Mouse (Mus musculus) liver, embryonic 13.5 days (tissue): ENCODE results near the gene Ran. TPM values are rescaled to one million over a fixed set of nuclear protein-coding genes. Genes with fewer than 3 reads are reported as not detected.

Experiments used
- ATAC-seq: fragments of 200-750 bp; cut with Nextera tagmentation; 2 replicates; pipeline ENCODE4 v1.8.0; 2017; ENCODE audit warnings: low read depth, mild to moderate bottlenecking, moderate number of reproducible peaks, moderate library complexity
- DNase-seq: peaks from one replicate; pipeline ENCODE4 v3.0.0; 2022
- H3K27ac ChIP-seq: fragments of 300-500 bp; sonication (generic); 2 replicates; pipeline ENCODE4 v1.5.1; 2015; ENCODE audit warnings: moderate library complexity, mild to moderate bottlenecking, inconsistent platforms
- H3K27me3 ChIP-seq: fragments of 300-500 bp; sonication (generic); 2 replicates; pipeline ENCODE4 v1.6.1; 2015; ENCODE audit warnings: mild to moderate bottlenecking, inconsistent platforms
- H3K36me3 ChIP-seq: fragments of 300-500 bp; sonication (generic); 2 replicates; pipeline ENCODE4 v1.6.1; 2015; ENCODE audit warnings: mild to moderate bottlenecking, inconsistent platforms
- H3K4me1 ChIP-seq: fragments of 300-500 bp; sonication (generic); replicated peaks from 2 replicates; pipeline ENCODE4 v1.6.1; 2015; ENCODE audit warnings: inconsistent platforms
- H3K4me2 ChIP-seq: fragments of 300-500 bp; sonication (generic); 2 replicates; pipeline ENCODE4 v1.6.1; 2015; ENCODE audit warnings: inconsistent platforms, mild to moderate bottlenecking, moderate library complexity
- H3K4me3 ChIP-seq: fragments of 300-500 bp; sonication (generic); replicated peaks from 2 replicates; pipeline ENCODE4 v1.5.1; 2015; ENCODE audit warnings: mild to moderate bottlenecking, inconsistent platforms
- H3K9ac ChIP-seq: fragments of 300-500 bp; sonication (generic); 2 replicates; pipeline ENCODE4 v1.6.1; 2015; ENCODE audit warnings: mild to moderate bottlenecking, inconsistent platforms
- H3K9me3 ChIP-seq: fragments of 300-500 bp; sonication (generic); replicated peaks from 2 replicates; pipeline ENCODE4 v1.6.1; 2016; ENCODE audit warnings: inconsistent platforms
- WGBS: fragments of 180-500 bp; shearing (Covaris S2); methylation state at CpG from one replicate; pipeline ENCODE4 v1.1.7; 2015; ENCODE audit not compliant: insufficient replicate concordance; 5-methylcytosine and 5-hydroxymethylcytosine counted together
- polyA plus RNA-seq: library from polyadenylated mRNA; unstranded; fragments of >200 nt; fragmentation: Nextera tagmentation; extraction: Ambion mirVana; gene quantifications from 2 replicates; pipeline ENCODE4 v1.2.1, GENCODE M21; 2015

The Ran gene
- polyA plus RNA-seq, 1 experiment from 2014 or later: 634 TPM

DNA sequence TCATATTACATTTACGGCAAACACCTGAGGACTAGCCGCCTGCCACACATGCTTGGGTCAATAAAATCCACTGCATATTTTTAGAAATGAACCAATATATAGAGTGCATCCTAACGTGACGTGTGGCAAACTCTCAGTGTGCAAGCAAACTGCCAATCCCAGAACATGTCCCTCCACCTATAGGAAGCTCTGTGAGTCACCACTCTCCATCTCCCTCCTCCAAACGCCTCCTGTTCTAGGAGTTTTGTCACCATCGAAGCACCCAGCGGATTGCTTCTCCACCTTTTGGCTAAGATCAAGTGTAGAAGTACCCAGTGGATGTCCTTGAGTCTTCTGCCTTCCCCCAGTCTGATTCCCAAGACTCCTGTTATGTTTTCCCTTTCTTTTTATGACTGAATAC is 17.9 kb downstream of the Ran start:
- 64% methylated on average over 7 of the region's 7 CpGs for WGBS
- DNase-seq (no peak), ATAC-seq (no peak)
- Histone ChIP-seq H3K36me3 (no peaks in the 10 kb centered on the region), H3K4me1 (no peaks in the 10 kb centered on the region), H3K27me3 (no peaks in the 10 kb centered on the region), H3K9ac (no peak overlapping the region), H3K9me3 (no peaks in the 10 kb centered on the region), H3K4me2 (no peak overlapping the region), H3K4me3 (no peak overlapping the region), H3K27ac (no peak overlapping the region)

DNA sequence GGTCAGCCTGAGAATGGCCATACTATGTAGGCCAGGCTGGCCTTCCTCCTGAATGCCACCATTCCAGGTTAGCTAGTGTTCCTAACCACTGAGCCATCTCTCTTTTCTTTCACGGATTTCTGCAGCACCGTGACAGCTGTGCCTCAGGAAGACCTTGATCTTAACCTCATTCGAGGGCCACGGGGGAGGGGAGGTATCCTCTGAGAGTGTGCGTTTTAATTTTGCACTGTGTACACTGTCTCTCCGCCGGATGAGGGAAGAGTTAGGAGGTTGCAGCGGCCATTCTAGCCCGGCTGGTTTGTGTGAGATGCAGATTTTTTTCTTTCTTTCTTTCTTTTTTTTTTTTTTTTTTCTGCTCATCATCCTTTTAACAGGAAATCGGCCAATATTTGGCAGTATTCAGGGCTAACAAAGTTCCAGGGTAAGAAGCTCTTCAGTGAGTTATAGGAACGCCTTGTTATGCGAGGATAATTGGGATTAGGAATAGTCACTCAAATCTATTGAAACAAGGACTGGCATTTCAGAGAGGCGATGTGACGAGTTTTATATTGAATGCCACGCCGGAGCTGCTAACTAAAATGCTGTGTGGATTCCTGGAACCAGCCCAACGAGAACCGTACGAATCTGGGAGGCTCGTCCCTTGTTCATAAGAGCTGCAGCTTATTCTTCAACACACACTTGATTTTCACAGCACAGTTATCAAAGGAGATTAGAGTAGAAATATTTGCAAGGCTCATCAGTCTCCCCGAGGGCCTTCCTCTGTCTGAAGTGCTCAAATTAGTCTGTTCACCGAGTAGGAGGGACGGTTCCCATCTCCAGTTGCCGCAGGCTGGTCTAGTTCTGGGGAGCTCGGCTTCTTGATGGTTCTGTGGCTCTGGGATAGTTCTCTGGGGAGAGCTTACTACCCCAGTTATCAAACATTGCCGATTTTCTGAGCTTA is 26.0 kb downstream of the Ran start:
- 65% methylated on average over 26 of the region's 26 CpGs for WGBS
- H3K4me3 ChIP-seq: no peak overlapping the region
- DNase-seq (no peak), ATAC-seq (no peak)
- H3K27ac ChIP-seq: no peak overlapping the region
- H3K27me3 ChIP-seq: no peaks in the 10 kb centered on the region
- no peak overlapping the region for H3K4me2 ChIP-seq
- H3K4me1 ChIP-seq: no peaks in the 10 kb centered on the region
- H3K9ac ChIP-seq: no peak overlapping the region
- no peaks in the 10 kb centered on the region for H3K36me3 ChIP-seq
- H3K9me3 ChIP-seq: no peaks in the 10 kb centered on the region

DNA sequence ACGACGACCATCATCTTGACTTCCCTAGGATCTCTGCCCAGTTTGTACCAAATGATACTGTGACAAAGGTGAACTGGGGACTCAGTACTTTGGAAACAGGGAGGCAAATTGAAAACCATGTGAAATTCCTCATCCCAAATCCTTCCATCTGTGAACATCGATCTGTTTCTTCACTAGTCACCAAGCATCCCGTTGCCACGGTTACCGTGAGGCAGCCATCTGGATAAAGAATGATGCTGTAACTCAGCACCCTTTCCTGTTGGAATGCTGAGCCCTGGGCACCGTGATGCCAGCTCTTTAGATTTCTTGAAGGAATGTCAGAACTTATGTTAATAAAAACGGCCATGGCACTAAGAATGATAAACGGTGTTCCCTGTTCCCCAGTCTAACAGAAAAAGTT is 29.5 kb downstream of the Ran start:
- Histone ChIP-seq H3K4me3 (no peak overlapping the region), H3K27ac (no peak overlapping the region), H3K4me1 (no peaks in the 10 kb centered on the region), H3K36me3 (no peaks in the 10 kb centered on the region), H3K4me2 (no peak overlapping the region), H3K9ac (no peak overlapping the region), H3K9me3 (no peaks in the 10 kb centered on the region), H3K27me3 (peaks cover 6% of the 10 kb centered on the region; the same call in 1 of the 2 replicates)
- 71% methylated on average over 9 of the region's 9 CpGs for WGBS
- no peak for DNase-seq
- ATAC-seq: no peak

DNA sequence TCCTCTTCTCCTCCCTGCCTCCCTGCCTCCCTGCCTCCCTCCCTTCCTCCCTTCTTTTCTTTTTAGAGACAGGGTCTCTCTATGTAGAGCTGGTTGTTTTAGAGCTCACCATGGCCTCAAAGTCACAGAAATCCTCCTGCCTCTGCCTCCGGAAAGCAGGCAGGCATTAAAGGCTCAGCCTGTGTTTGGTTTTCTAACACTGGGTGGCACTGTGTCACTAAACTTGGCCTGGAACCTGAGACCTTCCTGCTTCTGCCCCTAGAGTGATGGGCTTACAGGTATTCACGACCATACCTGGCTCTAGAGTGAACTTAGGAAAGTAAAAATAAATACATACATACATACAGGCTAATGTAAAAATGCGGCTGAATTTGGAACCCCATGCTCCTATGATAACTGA is 32.0 kb downstream of the Ran start:
- no peak overlapping the region for H3K4me2 ChIP-seq
- no peak for DNase-seq
- no peaks in the 10 kb centered on the region for H3K36me3 ChIP-seq
- H3K9ac ChIP-seq: no peak overlapping the region
- 60% methylated on average over 3 of the region's 3 CpGs for WGBS
- H3K27me3 ChIP-seq: peaks cover 6% of the 10 kb centered on the region; the same call in 1 of the 2 replicates
- H3K4me3 ChIP-seq: no peak overlapping the region
- H3K9me3 ChIP-seq: no peaks in the 10 kb centered on the region
- H3K4me1 ChIP-seq: no peaks in the 10 kb centered on the region
- no peak for ATAC-seq
- no peak overlapping the region for H3K27ac ChIP-seq

DNA sequence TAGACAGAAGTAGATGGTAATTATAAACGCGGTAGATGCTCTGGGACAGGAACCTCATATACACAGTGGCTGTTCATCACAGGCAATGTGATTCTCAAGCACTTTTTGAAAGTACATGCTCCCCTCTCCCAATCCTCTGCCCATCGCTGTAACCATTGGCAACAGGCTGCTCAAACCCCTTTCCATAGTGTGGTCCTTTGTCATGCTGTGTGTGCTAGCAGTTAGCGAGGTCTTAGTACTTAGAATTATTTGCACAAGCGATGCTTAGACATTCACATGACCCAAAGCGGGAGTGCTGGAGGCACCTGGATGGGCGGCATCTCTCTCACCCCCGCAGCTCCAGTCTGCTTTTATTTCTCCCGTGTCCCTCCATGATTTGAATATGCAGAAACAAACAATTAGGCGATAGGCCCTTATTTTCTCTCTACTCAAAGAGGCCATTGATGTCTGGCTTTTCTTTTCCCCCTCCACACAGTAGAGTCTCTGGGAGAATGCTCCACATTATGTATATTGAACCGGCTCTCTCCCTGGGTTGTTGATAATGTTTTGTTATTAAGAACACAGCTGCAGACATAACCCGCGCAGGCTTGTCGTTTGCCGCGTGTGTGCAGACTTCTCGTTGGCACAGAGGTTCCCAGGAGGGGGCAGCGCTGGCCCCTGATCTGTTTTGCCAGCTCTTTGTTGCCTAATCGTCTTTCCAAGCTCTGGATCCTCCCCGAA is 32.9 kb downstream of the Ran start:
- 43% methylated on average over 20 of the region's 20 CpGs for WGBS
- DNase-seq (no peak), ATAC-seq (no peak)
- H3K4me1 ChIP-seq: no peaks in the 10 kb centered on the region
- no peaks in the 10 kb centered on the region for H3K36me3 ChIP-seq
- H3K27ac ChIP-seq: no peak overlapping the region
- H3K9ac ChIP-seq: no peak overlapping the region
- peaks cover 8% of the 10 kb centered on the region; the same call in 1 of the 2 replicates for H3K27me3 ChIP-seq
- no peak overlapping the region for H3K4me3 ChIP-seq
- no peak overlapping the region for H3K4me2 ChIP-seq
- no peaks in the 10 kb centered on the region for H3K9me3 ChIP-seq

DNA sequence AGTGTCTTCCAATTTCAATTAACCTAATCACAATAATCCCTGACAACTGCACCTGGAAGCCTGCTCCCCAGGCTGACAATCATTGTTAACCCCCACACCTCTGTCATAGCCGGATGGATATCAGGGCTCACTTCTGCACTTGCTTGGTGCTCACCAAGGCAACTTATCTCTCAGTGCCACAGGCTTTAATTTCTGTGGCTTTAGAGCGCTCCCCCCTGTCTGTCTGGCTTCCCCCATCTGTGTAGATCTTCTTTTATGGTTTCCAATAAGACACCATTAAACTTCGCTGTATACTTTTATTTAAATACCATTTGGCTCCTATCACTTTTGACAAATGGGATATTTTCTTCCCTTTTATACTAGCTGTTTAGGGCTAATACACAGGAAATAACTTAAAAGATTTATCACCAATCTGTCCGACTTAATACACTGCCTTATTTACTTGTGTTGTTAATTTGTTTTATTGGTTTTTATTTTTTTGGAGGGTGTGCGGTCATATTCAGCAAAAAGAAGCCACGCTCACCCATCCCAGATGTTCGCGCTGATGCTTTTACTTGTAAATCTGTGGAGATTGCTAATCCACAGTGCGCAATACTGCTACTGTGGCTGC is 34.9 kb downstream of the Ran start:
- no peak for DNase-seq
- 69% methylated on average over 9 of the region's 9 CpGs for WGBS
- ATAC-seq: no peak

DNA sequence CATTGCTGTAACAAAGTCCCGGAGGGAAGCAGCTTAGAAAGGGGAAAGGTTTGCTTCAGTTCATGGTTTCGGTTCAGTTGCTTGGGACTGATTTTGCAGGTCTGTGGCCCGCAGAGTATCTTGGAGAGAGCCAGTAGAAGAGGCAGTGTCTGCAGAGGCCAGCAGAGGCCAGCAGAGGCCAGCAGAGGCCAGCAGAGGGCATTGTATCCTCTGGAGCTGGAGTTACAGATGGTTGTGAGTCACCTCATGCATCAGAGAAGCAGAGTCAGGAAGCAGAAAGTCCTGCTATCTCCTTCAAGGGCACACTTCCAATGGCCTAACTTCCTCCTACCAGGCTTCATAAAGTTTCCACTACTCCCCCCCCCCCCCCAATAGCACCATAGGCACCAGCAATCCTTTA is 39.2 kb downstream of the Ran start:
- Histone ChIP-seq H3K36me3 (no peaks in the 10 kb centered on the region), H3K9ac (no peak overlapping the region), H3K4me3 (no peak overlapping the region), H3K4me2 (no peak overlapping the region), H3K27me3 (peaks cover 21% of the 10 kb centered on the region), H3K4me1 (no peaks in the 10 kb centered on the region), H3K9me3 (no peaks in the 10 kb centered on the region), H3K27ac (no peak overlapping the region)
- WGBS: 65% methylated on average over 3 of the region's 3 CpGs
- ATAC-seq (no peak), DNase-seq (no peak)

More for the DNA sequence above, 34.9 kb downstream of the Ran start:
- no peaks in the 10 kb centered on the region for H3K4me1 ChIP-seq
- no peak overlapping the region for H3K9ac ChIP-seq
- no peak overlapping the region for H3K4me2 ChIP-seq
- H3K27me3 ChIP-seq: peaks cover 8% of the 10 kb centered on the region; the same call in 1 of the 2 replicates
- no peaks in the 10 kb centered on the region for H3K9me3 ChIP-seq
- no peak overlapping the region for H3K27ac ChIP-seq
- no peak overlapping the region for H3K4me3 ChIP-seq
- H3K36me3 ChIP-seq: no peaks in the 10 kb centered on the region

DNA sequence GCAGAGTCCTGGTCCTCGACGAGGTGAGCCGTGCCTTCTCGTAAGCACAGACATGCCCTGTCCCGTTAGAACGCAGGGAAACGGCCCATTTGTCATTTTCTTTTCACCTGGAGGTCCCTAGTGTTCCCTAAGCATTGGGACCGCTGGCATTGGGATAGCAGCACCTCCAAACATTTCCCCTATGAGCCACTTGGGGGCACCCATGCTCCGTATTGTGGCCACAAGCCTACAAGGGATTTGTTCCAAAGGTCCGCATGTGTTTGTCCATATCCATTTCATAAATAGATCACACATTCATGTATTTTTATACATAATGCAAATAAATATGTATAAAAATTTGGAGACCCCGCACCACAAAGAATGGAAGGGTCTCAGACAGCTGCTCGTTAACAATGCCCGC is 41.7 kb downstream of the Ran start:
- no peak for ATAC-seq

DNA sequence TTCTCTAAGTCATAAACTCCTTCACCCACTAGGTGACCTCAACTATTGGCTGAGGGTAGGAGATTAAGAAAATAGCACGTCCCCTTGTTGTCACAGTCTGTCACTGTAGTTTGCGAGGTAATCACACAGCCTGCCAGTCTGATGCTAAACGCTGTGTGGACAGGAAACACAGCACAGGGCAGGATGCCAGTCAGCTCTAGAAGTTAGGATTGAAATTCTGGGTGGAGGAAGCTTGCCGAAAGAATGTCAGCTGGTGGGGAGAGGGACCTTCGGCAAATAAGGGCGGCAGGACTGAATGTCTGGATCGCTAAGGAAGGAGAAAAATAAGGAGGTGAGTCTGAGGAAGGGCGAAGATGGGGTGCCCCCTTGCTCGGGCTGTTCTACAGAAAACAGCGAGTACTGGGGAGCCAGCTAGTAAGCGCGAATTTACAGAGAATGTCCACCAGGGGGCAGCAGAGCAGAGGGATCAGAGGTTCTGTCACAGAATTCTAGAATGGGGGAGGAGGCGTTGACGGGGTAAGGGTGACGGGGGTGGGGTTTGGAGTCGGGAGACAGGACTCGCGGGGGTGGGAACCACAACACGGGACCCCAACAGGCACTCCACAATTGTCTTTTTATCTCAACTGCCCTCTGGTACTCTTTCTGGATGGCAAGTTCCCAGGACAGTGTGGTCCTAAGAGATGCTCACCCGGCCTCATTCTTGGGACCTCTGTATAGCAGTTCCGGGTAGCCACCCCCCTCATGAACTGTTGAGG is 43.3 kb downstream of the Ran start:
- Histone ChIP-seq H3K27me3 (peaks cover 19% of the 10 kb centered on the region), H3K9ac (no peak overlapping the region), H3K9me3 (no peaks in the 10 kb centered on the region), H3K4me2 (no peak overlapping the region), H3K36me3 (no peaks in the 10 kb centered on the region), H3K4me1 (no peaks in the 10 kb centered on the region), H3K4me3 (no peak overlapping the region), H3K27ac (no peak overlapping the region)
- peak; percentile 44 for DNase-seq
- no peak for ATAC-seq
- WGBS: 9% methylated on average over 21 of the region's 21 CpGs

More for the DNA sequence above, 41.7 kb downstream of the Ran start:
- no peaks in the 10 kb centered on the region for H3K36me3 ChIP-seq
- H3K27me3 ChIP-seq: peaks cover 21% of the 10 kb centered on the region
- no peak overlapping the region for H3K27ac ChIP-seq
- 23% methylated on average over 13 of the region's 13 CpGs for WGBS
- H3K4me3 ChIP-seq: no peak overlapping the region
- no peak for DNase-seq
- H3K4me1 ChIP-seq: no peaks in the 10 kb centered on the region
- H3K9me3 ChIP-seq: no peaks in the 10 kb centered on the region
- no peak overlapping the region for H3K4me2 ChIP-seq
- H3K9ac ChIP-seq: no peak overlapping the region

DNA sequence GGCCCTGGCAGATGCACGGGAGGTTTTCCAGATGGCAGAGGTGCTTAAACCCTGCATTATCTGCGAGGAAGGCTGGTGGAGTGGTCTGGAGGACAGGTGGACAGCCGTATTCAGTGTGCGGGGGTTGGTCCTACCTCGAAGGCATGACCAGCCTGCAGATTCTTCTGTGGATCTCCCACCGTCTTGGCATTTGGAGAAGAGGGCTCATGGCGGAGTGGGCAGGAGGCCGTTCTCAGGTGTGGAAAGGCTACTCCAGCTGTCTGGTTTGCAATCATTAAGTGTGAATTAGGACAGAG is 43.9 kb downstream of the Ran start:
- no peak overlapping the region for H3K9ac ChIP-seq
- no peaks in the 10 kb centered on the region for H3K4me1 ChIP-seq
- WGBS: 43% methylated on average over 8 of the region's 8 CpGs
- H3K36me3 ChIP-seq: no peaks in the 10 kb centered on the region
- no peak overlapping the region for H3K27ac ChIP-seq
- no peak for DNase-seq
- H3K9me3 ChIP-seq: no peaks in the 10 kb centered on the region
- H3K4me3 ChIP-seq: no peak overlapping the region
- no peak for ATAC-seq
- no peak overlapping the region for H3K4me2 ChIP-seq
- H3K27me3 ChIP-seq: peaks cover 19% of the 10 kb centered on the region

DNA sequence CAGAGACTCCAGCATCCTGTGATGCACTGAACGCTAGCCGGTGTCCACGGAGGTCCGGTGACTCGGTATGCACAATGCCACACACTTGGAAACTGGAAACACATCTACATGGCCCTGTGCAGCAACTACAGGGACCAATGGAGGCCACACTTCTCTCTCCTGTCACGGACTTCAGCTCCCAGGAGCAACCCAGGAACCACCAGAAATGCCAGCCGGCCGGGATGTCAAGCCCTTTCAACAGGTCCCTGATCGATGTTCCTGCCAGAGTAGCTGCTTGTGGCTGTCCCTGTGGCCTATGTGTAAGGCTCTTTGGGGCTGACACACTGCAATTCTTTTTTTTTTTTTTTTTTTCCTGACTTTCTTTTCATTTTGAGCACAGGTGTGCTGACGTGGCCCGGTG is 44.3 kb downstream of the Ran start:
- no peak overlapping the region for H3K27ac ChIP-seq
- no peaks in the 10 kb centered on the region for H3K36me3 ChIP-seq
- 75% methylated on average over 11 of the region's 11 CpGs for WGBS
- no peaks in the 10 kb centered on the region for H3K9me3 ChIP-seq
- H3K9ac ChIP-seq: no peak overlapping the region
- H3K27me3 ChIP-seq: peaks cover 19% of the 10 kb centered on the region
- H3K4me1 ChIP-seq: no peaks in the 10 kb centered on the region
- ATAC-seq (no peak), DNase-seq (no peak)
- H3K4me2 ChIP-seq: no peak overlapping the region
- no peak overlapping the region for H3K4me3 ChIP-seq
